Mouse (Mus musculus) monocyte, adult 5-6 weeks (primary cell): ENCODE data around the gene Gm28230. TPM values are rescaled to one million over a fixed set of nuclear protein-coding genes. Genes with fewer than 3 reads are reported as not detected.

ENCODE experiments used
- ATAC-seq: fragments of 153-309, 156-312 bp; replicated peaks from 2 replicates; pipeline ENCODE4 v1.8.0; 2017; ENCODE audit warnings: mild to moderate bottlenecking; ENCODE audit not compliant: low TSS enrichment, insufficient number of reproducible peaks, severe bottlenecking, poor library complexity, low FRiP score
- total RNA-seq: library from RNA; stranded (forward); fragments of 200-1000, 200-491, 200-594 nt; gene quantifications from 3 replicates; pipeline ENCODE4 v1.2.3, GENCODE M21; 2017

The Gm28230 gene
- total RNA-seq, 1 experiment from 2014 or later: not detected

- ATAC-seq: no peak
These were observed 8.7 kb downstream of the Gm28230 start for GRCm38 (mm10) chr2:74734996-74735811.

GRCm38 (mm10) chr2:74735851-74736687, 9.5 kb downstream of the Gm28230 start:
- ATAC-seq: no peak

GRCm38 (mm10) chr2:74736688-74737577, 10.4 kb downstream of the Gm28230 start:
- no peak for ATAC-seq

- no peak for ATAC-seq
These were observed 11.1 kb downstream of the Gm28230 start for GRCm38 (mm10) chr2:74737578-74738070.

- ATAC-seq: no peak
These were observed 12.3 kb downstream of the Gm28230 start for GRCm38 (mm10) chr2:74738623-74739475.

DNA sequence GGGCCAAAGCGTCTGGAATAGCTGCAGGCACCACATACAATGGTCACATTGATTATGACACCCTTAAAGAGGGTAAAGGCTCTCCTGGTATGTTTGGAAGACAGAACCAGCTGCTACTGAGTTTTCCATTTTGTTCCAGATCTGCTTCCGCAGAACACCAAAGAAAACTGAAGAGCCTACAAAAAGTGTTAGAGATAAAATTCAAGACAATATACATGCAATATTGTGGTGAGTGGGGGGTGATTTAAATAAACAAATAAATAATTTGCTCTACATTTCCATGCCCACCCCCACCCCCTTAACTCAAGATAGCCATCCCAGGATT, 12.9 kb downstream of the Gm28230 start:
- ATAC-seq: no peak

GRCm38 (mm10) chr2:74739869-74740268, 13.3 kb downstream of the Gm28230 start:
- ATAC-seq: no peak

DNA sequence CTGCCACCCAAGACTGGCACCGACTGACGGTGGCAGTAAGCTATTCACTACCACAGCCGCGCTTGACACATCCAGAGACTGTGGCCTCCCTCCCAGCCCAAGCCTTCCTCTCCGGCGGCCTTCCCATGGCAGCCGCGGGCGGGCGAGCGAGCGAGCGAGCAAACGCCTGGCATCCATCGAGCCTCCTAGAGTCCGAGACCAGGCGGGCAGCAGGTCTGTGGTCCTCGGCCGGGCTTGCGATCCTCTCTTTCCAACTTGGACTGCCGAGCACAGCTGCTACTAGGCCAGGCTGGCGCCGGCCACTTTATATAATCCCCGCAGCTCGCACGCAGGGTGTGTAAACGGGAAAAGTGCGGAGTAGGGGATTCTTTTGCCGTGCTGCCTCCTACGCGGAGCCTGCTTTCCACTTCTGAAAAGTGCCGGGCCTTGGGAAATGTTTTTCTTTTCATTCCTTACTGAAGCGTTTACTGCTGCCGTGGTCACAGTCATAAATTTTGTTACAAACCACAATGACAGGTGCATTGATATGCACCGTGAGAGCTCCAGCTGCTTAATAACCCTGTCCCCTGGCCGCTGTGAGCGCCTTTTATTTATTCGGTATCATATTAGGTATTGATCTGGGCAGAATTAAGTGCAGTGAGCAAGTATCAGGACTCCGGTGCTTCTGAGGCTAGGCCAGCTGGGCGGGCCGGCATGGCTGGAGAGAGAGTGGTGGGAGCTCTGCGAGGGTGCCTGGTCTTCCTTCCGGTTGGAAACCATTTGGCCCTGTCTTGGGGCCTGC, 14.0 kb downstream of the Gm28230 start:
- no peak for ATAC-seq

- no peak for ATAC-seq
These were observed 14.9 kb downstream of the Gm28230 start for GRCm38 (mm10) chr2:74741252-74741978.

DNA sequence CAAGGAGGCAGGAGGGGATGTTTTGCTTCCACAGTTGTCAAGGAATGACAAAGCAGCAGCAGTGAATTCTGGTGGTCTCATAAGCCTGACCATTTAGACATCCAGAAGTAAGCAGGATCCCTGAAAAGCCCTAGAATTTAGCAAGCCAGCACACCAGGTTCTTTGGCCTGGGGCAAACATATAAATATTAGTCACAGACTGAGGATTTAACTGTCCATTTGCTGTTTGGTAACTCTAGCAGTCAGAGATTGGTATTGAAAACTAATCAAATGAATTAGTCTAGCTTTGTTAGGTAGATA, 15.4 kb downstream of the Gm28230 start:
- ATAC-seq: no peak

DNA sequence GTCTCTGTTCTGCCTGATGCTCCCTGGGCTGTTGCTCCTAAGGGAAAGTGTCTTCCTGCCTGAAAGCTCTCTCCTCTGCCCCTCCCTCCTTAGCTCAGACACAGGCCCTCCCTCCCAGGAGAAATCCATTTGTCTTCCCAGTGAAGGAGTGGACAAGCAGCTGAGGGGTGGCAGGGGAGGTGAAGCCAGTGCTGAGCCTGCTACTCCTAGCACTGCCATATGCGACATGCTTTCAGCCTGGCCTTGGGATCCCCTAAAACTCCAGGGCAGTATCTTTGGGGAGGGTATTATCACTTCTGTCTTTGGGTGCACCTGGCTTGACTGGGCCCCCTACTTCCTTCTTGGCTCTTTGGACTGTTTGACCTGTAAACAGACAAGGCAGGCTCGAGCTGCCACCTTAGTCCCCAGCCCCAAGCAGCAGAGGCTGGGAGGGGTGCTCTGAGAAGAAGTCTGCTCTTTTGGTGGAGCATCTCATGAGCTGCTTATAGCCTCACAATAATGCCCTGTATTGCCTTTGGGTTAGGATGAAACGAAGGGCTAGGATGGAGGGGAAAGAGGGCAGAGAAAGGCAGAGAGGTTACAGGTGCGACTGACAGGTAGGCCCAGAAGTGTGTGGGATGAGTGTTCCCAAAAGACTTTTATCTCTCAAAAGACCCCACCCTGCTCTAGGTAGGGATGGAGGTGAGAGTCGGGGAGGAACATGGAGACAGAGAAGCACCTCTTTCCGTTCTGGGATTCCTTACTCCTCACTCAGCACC, 19.2 kb downstream of the Gm28230 start:
- ATAC-seq: no peak

GRCm38 (mm10) chr2:74746298-74746921, 19.9 kb downstream of the Gm28230 start:
- ATAC-seq: no peak

DNA sequence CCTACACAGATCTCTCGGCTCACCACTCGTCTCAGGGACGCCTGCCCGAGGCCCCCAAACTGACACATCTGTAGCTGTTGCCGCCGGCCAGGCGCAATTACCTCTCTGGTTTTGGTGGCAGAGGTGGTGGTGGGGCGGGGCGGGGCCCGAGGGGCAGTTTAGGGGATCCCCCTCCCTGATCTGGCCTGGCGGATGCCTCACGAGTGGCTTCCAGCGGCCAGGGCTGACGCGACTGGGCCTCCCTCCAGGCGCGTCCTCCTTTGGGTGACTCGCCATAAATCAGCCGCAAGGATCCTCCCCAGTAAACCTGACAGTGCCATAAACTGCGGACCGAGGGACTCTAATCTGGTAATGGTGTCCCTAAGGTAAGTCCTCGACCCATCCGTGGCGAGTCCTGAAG, 20.5 kb downstream of the Gm28230 start:
- no peak for ATAC-seq

DNA sequence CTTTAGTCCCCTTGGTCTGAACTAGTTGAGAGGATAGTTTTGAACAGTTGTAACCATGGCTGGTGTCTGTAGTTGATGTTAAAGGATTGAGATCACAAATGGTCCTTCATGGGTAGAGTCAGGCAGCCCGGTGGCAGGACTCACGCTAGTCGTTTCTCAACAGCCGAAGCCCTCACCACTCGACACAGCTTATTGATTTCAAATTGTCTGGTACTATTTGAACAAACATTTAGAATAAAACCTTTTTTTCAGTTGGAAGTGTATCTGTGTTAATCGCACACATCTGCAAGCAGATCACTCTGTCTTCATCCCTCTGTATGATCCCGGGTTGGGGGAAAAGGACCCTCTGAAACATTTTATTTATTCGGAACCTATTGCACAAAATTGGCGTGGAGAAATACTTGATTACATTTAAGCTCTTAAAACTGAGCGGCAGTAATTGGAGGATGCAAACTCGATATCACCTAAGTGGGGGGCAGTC, 21.2 kb downstream of the Gm28230 start:
- ATAC-seq: no peak

GRCm38 (mm10) chr2:74748436-74748995, 22.0 kb downstream of the Gm28230 start:
- no peak for ATAC-seq
